In genomic region chr6:30855205-30855604, GRCm38 (mm10) we compare ENCODE assay signal across 27 mouse cellular contexts. TPM values are rescaled to one million over a fixed set of nuclear protein-coding genes. Genes with fewer than 3 reads are reported as not detected.
DNase-seq lines count a peak whose midpoint lies in the region; ATAC-seq and TF ChIP-seq lines count a peak whose summit lies in the region.
"Had no signal": no experiment of that assay in that cellular context is flagged by ENCODE, and none has a peak within 500 bp of the region (broad histone marks: within the 10 kb centered on the region; RNA-seq: fewer than 3 reads in every experiment).

No protein-coding gene starts in this region.

- TF ChIP-seq CTCF in liver, adult 2 months (IDR thresholded peaks at IDR 0.05; ENCODE audit: low read depth, low read length): no peak
- TF ChIP-seq CTCF in intestine, postnatal 0 days (IDR thresholded peaks at IDR 0.05; ENCODE audit: low read depth): no peak
- TF ChIP-seq CTCF in stomach, postnatal 0 days (IDR thresholded peaks at IDR 0.05; ENCODE audit: low read depth): no peak

- H3K79me2 ChIP-seq in liver, adult 2 months (ENCODE audit: control insufficient read depth, insufficient read depth, low read length): no peaks in the 10 kb centered on the region

- no peaks in the 10 kb centered on the region for H3K9me3 ChIP-seq in intestine, postnatal 0 days (ENCODE audit: control insufficient read depth)
- H3K9me3 ChIP-seq in stomach, postnatal 0 days (ENCODE audit: control insufficient read depth, low read length): no peaks in the 10 kb centered on the region
- H3K9me3 ChIP-seq: embryonic facial prominence, embryonic 13.5 days; embryonic facial prominence, embryonic 15.5 days; forebrain, embryonic 10.5 days; forebrain, embryonic 12.5 days; G1E had no signal

- no peaks in the 10 kb centered on the region for H3K27me3 ChIP-seq in liver, adult 2 months (ENCODE audit: control insufficient read depth, insufficient read depth, low read length)
- H3K27me3 ChIP-seq in intestine, postnatal 0 days (replicated peaks; ENCODE audit: control insufficient read depth, insufficient read depth, low read length): no peaks in the 10 kb centered on the region
- no peaks in the 10 kb centered on the region for H3K27me3 ChIP-seq in stomach, postnatal 0 days (ENCODE audit: control insufficient read depth, insufficient read depth, low read length)
- H3K27me3 ChIP-seq: CH12.LX; embryonic facial prominence, embryonic 13.5 days; embryonic facial prominence, embryonic 15.5 days; forebrain, embryonic 12.5 days; Patski had no signal

- H3K27ac ChIP-seq in liver, adult 2 months (replicated peaks; ENCODE audit: insufficient read depth, low read depth, low read length): no peak overlapping the region
- peak overlapping the region; percentile 66; the same call in 1 of the 2 replicates for H3K27ac ChIP-seq in intestine, postnatal 0 days (ENCODE audit: low read depth, low read length)
- no peak overlapping the region for H3K27ac ChIP-seq in stomach, postnatal 0 days (replicated peaks)
- H3K27ac ChIP-seq: embryonic facial prominence, embryonic 13.5 days; embryonic facial prominence, embryonic 15.5 days; forebrain, embryonic 10.5 days; forebrain, embryonic 12.5 days had no signal

- H3K4me2 ChIP-seq in intestine, postnatal 0 days (replicated peaks; ENCODE audit: low read depth): no peak overlapping the region
- H3K4me2 ChIP-seq in stomach, postnatal 0 days (replicated peaks; ENCODE audit: low read depth): no peak overlapping the region
- H3K4me2 ChIP-seq: embryonic facial prominence, embryonic 13.5 days; embryonic facial prominence, embryonic 15.5 days; forebrain, embryonic 12.5 days had no signal

- ATAC-seq in intestine, postnatal 0 days: peak; percentile 90
- peak; percentile 86 for ATAC-seq in stomach, postnatal 0 days (ENCODE audit: low FRiP score, low TSS enrichment)
- ATAC-seq: activated CD4-positive, CD25-positive, alpha-beta regulatory T cell, adult 4 months; CD4-positive, CD25-positive, alpha-beta regulatory T cell, adult 4 months; forebrain, embryonic 14.5 days; Patski had no signal

- H3K36me3 ChIP-seq in liver, adult 2 months (ENCODE audit: control insufficient read depth, insufficient read depth, low read length): peaks cover 18% of the 10 kb centered on the region
- peaks cover 5% of the 10 kb centered on the region; the same call in 1 of the 2 replicates for H3K36me3 ChIP-seq in intestine, postnatal 0 days (ENCODE audit: control insufficient read depth, insufficient read depth)
- H3K36me3 ChIP-seq in stomach, postnatal 0 days (ENCODE audit: control insufficient read depth, insufficient read depth, low read length): 0 out of 2 replicates have a peak, but pooled peaks cover 2% of the 10 kb centered on the region

- WGBS in liver, adult 2 months: 44% methylated on average over 2 of the region's 2 CpGs
- WGBS in intestine, postnatal 0 days: 27% methylated on average over 2 of the region's 2 CpGs
- 70% methylated on average over 2 of the region's 2 CpGs for WGBS in stomach, postnatal 0 days

- TF ChIP-seq EP300 in stomach, postnatal 0 days (optimal IDR thresholded peaks at IDR 0.05): no peak

- no peak for TF ChIP-seq POLR2A in liver, adult 2 months (IDR thresholded peaks at IDR 0.05; ENCODE audit: extremely low read depth, insufficient read depth, low read length)

- DNase-seq in liver, adult 2 months (ENCODE audit: extremely low read depth, low read depth, low spot score): peak; percentile 14
- DNase-seq in liver: no peak
- no peak for DNase-seq in stomach, postnatal 0 days (ENCODE audit: low spot score)
- DNase-seq in thymus, postnatal 10 days (ENCODE audit: low spot score in 2 of 2): no peak
- no peak for DNase-seq in ovary, postnatal 36 days (ENCODE audit: low spot score)
- no peak for DNase-seq in frontal cortex, postnatal 10 days (ENCODE audit: low spot score in 2 of 2)
- DNase-seq: adrenal gland, adult 8-10 months; adrenal gland, postnatal 14 days; adrenal gland, postnatal 36 days; cerebellum, adult 11-12 months; cerebellum, adult 2 months; cerebellum, adult 9-10 months; cerebellum, postnatal 10 days; cerebellum, postnatal 25 days; embryo, embryonic 11 days had no signal

- peaks cover 2% of the 10 kb centered on the region; the same call in 1 of the 2 replicates for H3K4me1 ChIP-seq in liver, adult 2 months (ENCODE audit: control insufficient read depth, insufficient read depth, low read length)
- no peaks in the 10 kb centered on the region for H3K4me1 ChIP-seq in intestine, postnatal 0 days (replicated peaks; ENCODE audit: control insufficient read depth, insufficient read depth, low read length)
- no peaks in the 10 kb centered on the region for H3K4me1 ChIP-seq in stomach, postnatal 0 days (replicated peaks; ENCODE audit: control insufficient read depth, insufficient read depth)
- H3K4me1 ChIP-seq: embryonic facial prominence, embryonic 13.5 days; embryonic facial prominence, embryonic 15.5 days; forebrain, embryonic 10.5 days; forebrain, embryonic 12.5 days had no signal

- no peak overlapping the region for H3K9ac ChIP-seq in liver, adult 2 months (ENCODE audit: low read depth, low read length)
- H3K9ac ChIP-seq in intestine, postnatal 0 days (ENCODE audit: low read depth, low read length): no peak overlapping the region
- H3K9ac ChIP-seq in stomach, postnatal 0 days (ENCODE audit: low read length): no peak overlapping the region
- H3K9ac ChIP-seq: embryonic facial prominence, embryonic 13.5 days; embryonic facial prominence, embryonic 15.5 days; forebrain, embryonic 12.5 days had no signal

- no peak overlapping the region for H3K4me3 ChIP-seq in liver, adult 2 months (ENCODE audit: insufficient read depth, low read depth, low read length)
- H3K4me3 ChIP-seq in intestine, postnatal 0 days (ENCODE audit: low read depth, low read length): no peak overlapping the region
- H3K4me3 ChIP-seq in stomach, postnatal 0 days (ENCODE audit: low read depth, low read length): no peak overlapping the region
- H3K4me3 ChIP-seq: embryonic facial prominence, embryonic 13.5 days; embryonic facial prominence, embryonic 15.5 days; erythroblast, embryonic 14.5 days; forebrain, embryonic 10.5 days; forebrain, embryonic 12.5 days had no signal

RNA-seq across cellular contexts. Expression of gene Copg2, which starts 41.4 kb away (rescaled TPM):
- total RNA-seq in liver, adult 2 months (2014; rRNA removed): 26.9 and 27.6 TPM in 2 replicates
- polyA plus RNA-seq in liver, adult 2 months (2012; rRNA removed): 7.0 and 7.5 TPM in 2 replicates
- polyA plus RNA-seq in intestine, postnatal 0 days (2015; fragmentation: Nextera tagmentation; extraction: Ambion mirVana): 9.8 and 10.2 TPM in 2 replicates
- 15.4 and 16.4 TPM in 2 replicates for polyA plus RNA-seq in stomach, postnatal 0 days (2015; fragmentation: Nextera tagmentation; extraction: Ambion mirVana)
